Mouse (Mus musculus): Measurements from ENCODE around the gene Olfr873. TPM values are rescaled to one million over a fixed set of nuclear protein-coding genes. Genes with fewer than 3 reads are reported as not detected.
"Not testable (repeated sequence)": the region's sequence is repeated elsewhere in the genome, so short reads cannot be mapped to it uniquely, and the experiment has no call there.

Olfr873 gene
- total RNA-seq (2021), result not detected

GRCm38 (mm10) chr9:20298232-20298631, at the start of gene Olfr873:
TSS of gene Olfr873 (plus strand) at chr9:20298532.
- no peak for DNase-seq
- intact Hi-C loops (cut with DNase I), result no loop called here

- DNase-seq, result no peak
- intact Hi-C loops (cut with DNase I), result no loop called here
These were observed 16.3 kb upstream of the Olfr873 start, which contains the start of gene Olfr39 for GRCm38 (mm10) chr9:20282051-20282450. TSS of gene Olfr39 (plus strand) at chr9:20282351.

DNA sequence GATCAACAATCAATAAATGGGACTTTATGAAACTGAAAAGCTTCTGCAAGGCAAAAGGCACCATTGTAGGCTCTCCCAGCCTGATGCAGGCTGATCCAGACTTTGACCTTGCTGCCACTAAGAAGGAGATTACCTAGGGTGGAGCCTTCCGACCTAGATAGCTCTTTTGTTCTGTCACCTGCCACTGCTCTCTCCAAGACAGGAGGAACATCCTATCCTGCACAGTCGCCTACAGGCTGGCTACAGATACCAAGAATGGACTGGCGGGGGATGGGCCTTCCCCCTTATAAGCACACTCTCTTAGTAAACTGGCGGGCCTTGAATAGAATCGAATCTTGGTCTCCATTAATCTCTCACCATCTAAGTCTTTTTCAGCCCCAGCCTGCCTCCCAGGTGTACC, 2.8 kb upstream of the Olfr873 start:
- intact Hi-C loops (cut with DNase I); DNase-seq: not testable (repeated sequence)

DNA sequence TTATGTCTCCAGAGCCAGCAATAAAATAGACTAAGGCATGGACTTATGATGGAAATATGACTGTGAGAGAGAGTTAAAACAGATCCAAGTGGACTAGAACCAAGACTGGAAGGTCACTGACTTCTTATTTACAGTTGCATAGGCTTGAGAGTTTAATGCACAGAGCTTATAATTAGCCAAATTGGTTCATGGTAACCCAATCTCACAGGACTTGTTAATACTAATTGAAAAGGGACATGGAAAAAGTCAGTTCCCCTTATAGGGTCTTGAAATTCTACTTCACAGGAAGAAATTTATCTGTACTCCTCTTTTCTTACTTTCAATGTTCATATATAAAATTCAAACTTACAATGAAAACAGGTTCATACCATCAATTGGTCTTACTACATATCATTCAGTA, 37.7 kb downstream of the Olfr873 start, which contains the start of gene Olfr18:
Olfr18 (minus strand) TSS at position 101 of the 400 bp plus-strand sequence.
- intact Hi-C loops (cut with DNase I), result no loop called here

DNA sequence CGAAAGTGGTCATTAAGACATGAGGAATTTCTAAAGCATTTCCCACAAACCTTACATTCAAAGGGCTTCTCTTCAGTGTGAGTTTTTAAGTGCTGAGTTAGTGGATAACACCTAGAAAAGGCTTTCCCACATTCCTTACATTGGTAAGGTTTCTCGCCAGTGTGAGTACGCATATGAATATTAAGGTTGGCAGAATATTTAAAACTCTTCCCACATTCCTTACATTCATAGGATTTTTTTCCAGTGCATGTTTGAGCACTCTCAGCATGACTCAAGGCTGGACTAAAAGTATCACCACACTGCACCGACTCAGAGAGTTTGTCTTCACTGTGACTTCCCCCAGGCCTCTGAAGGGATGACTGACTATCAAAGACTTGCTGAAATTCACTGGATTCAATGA, 50.2 kb downstream of the Olfr873 start:
- no peak for DNase-seq

More for the DNA sequence above, 37.7 kb downstream of the Olfr873 start, which contains the start of gene Olfr18:
- DNase-seq, result no peak

More for the DNA sequence above, 50.2 kb downstream of the Olfr873 start:
- intact Hi-C loops (cut with DNase I), result no loop called here

Other genes with a start within 250 kb of the Olfr873 start
- not detected for gene Olfr867, start 241.0 kb upstream of the Olfr873 start, total RNA-seq (2021)
- gene Olfr868, start 199.9 kb upstream of the Olfr873 start, total RNA-seq (2021), result not detected
- gene Olfr869, start 169.5 kb upstream of the Olfr873 start, total RNA-seq (2021), result not detected
- gene Olfr870, start 124.5 kb upstream of the Olfr873 start, total RNA-seq (2021), result not detected
- gene Olfr871, start 86.3 kb upstream of the Olfr873 start, total RNA-seq (2021), result not detected
- gene Olfr872, start 61.4 kb upstream of the Olfr873 start, total RNA-seq (2021), result not detected
- gene Olfr39, start 16.2 kb upstream of the Olfr873 start, total RNA-seq (2021), result not detected
- not detected for gene Olfr18, start 37.6 kb downstream of the Olfr873 start, total RNA-seq (2021)
- gene Zfp560, start 86.6 kb downstream of the Olfr873 start, total RNA-seq (2021), result 10 to 100 TPM; 16.5 to 20.0 TPM
- 10 to 100 TPM; 41.9 to 42.3 TPM for gene Zfp26, start 161.6 kb downstream of the Olfr873 start, total RNA-seq (2021)
- 10 to 100 TPM; 35.1 to 40.5 TPM for gene Zfp426, start 194.2 kb downstream of the Olfr873 start, total RNA-seq (2021)
- gene Zfp266, start 222.9 kb downstream of the Olfr873 start, total RNA-seq (2021), result 100 to 1,000 TPM in 1 of 2 experiments, 10 to 100 TPM in 1; 97.4 to 105 TPM